Mouse (Mus musculus) gastrocnemius, postnatal 4 days (tissue): ENCODE results near the gene Ppp4r3a. TPM values are rescaled to one million over a fixed set of nuclear protein-coding genes. Genes with fewer than 3 reads are reported as not detected.

Experiments used
- DNase-seq, 2 experiments: peaks; one replicate each; pipeline ENCODE4 v3.0.0; 2021 to 2022; ENCODE audit warnings: low spot score in 2 of 2, mixed read lengths in 2 of 2
- microRNA-seq: library from miRNA; unstranded; fragments of <30 nt; microRNA quantifications from one replicate; pipeline ENCODE4 v1.2.0, GENCODE M21; 2021
- total RNA-seq, 2 experiments: library from RNA; stranded (reverse); gene quantifications; 2 replicates each; pipeline ENCODE4 v1.2.3; 2021

Ppp4r3a gene
- total RNA-seq, 2 experiments from 2014 or later: 41.5 to 45.7 TPM

GRCm38 (mm10) chr12:100994140-100995015, 89.1 kb downstream of the Ppp4r3a start:
- DNase-seq: no peak

GRCm38 (mm10) chr12:100993146-100993545, 90.4 kb downstream of the Ppp4r3a start:
- no peak for DNase-seq

GRCm38 (mm10) chr12:100992505-100992904, 91.0 kb downstream of the Ppp4r3a start:
- DNase-seq: no peak

- DNase-seq: no peak
Observed at GRCm38 (mm10) chr12:100991119-100991518, 92.4 kb downstream of the Ppp4r3a start.

- DNase-seq: no peak
Observed at GRCm38 (mm10) chr12:100990291-100990690, 93.2 kb downstream of the Ppp4r3a start.

GRCm38 (mm10) chr12:100989780-100990288, 93.7 kb downstream of the Ppp4r3a start:
- DNase-seq: no peak

Small RNA genes within 50 kb of the gene (microRNA-seq; reads per million reads assigned to microRNA genes)
- not detected for gene Mir1190

Other genes with a start within 250 kb of the Ppp4r3a start
- under 1 TPM; 0.23 to 0.49 TPM for gene Gpr68, start 175.5 kb downstream of the Ppp4r3a start, total RNA-seq
- gene Ccdc88c, start 54.6 kb downstream of the Ppp4r3a start, total RNA-seq: 10 to 100 TPM; 51.1 to 57.3 TPM